Mouse (Mus musculus) cortical plate, adult 2 months (tissue): ENCODE measurements around the gene Gm49630. TPM values are rescaled to one million over a fixed set of nuclear protein-coding genes. Genes with fewer than 3 reads are reported as not detected.
"Not testable (repeated sequence)": the region's sequence is repeated elsewhere in the genome, so short reads cannot be mapped to it uniquely, and the experiment has no call there.

Experiments
- H3K27ac ChIP-seq: fragments of 200-500 bp; 2 replicates; pipeline ENCODE4 v1.5.1; 2012; ENCODE audit warnings: low read length, control low read depth, inconsistent platforms; ENCODE audit not compliant: insufficient read depth
- H3K4me1 ChIP-seq: fragments of 200-500 bp; 2 replicates; pipeline ENCODE4 v1.6.1; 2011; ENCODE audit warnings: low read length; ENCODE audit not compliant: control insufficient read depth, insufficient read depth
- H3K4me3 ChIP-seq: fragments of 200-500 bp; 2 replicates; pipeline ENCODE4 v1.5.1; 2011; ENCODE audit warnings: mild to moderate bottlenecking, low read length, control low read depth; ENCODE audit not compliant: insufficient read depth
- CTCF ChIP-seq: fragments of 200-500 bp; IDR thresholded peaks from 2 replicates; pipeline ENCODE4 v1.5.1; 2011; ENCODE audit warnings: mild to moderate bottlenecking, control low read depth, low read length; ENCODE audit not compliant: insufficient read depth; ENCODE audit errors: extremely low read depth
- polyA plus RNA-seq: library from polyadenylated mRNA; depleted of rRNA; stranded (reverse); fragments of >200 nt; gene quantifications from 2 replicates; pipeline ENCODE4 v1.2.3, GENCODE M21; 2012; rRNA removed

The Gm49630 gene
- polyA plus RNA-seq, 1 experiment, result not detected

DNA sequence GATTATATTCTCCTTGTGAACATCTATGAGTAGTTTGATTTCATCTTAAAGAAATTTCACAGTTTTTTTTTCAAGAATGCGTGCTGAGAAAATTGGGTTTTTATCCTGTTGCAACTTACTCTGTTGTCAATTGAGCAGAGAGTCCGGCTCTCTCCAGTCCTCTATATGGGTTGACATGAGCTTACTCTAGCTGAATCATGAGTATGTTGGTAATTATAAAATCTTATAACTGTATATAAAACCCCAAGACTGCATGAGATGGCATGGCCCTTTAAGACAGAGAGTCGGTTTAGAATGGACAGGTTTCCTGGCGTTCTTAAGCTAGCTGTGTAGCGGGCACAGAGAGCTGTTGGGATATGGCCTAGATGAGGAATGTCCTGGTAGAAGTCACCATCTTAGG lies 47.4 kb downstream of the Gm49630 start, which contains the start of gene Tcp10a:
Gene Tcp10a (plus strand): TSS at position 301 of the 400 bp plus-strand sequence.
- not testable (repeated sequence) for H3K4me1 ChIP-seq, H3K27ac ChIP-seq, H3K4me3 ChIP-seq

DNA sequence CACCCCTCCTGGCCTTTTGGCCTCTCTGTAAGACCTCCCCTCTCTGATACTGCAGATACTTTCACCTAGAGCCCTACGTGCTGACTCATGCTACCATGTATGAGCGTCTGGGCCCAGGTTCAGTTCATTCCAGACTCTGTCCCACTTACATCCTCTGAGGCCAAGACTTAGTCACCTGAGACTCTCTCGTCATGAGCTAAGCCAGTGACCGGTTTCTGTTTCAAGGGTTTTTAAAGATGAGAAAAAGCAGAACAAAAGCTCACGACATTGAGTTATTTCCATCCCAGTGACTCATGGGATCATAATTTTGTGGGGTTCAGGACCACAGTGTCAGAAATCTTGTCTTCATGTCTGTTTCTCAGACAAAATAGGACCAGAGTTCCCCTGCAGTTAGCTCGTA lies 52.0 kb downstream of the Gm49630 start:
- not testable (repeated sequence) for H3K27ac ChIP-seq, H3K4me1 ChIP-seq, H3K4me3 ChIP-seq

DNA sequence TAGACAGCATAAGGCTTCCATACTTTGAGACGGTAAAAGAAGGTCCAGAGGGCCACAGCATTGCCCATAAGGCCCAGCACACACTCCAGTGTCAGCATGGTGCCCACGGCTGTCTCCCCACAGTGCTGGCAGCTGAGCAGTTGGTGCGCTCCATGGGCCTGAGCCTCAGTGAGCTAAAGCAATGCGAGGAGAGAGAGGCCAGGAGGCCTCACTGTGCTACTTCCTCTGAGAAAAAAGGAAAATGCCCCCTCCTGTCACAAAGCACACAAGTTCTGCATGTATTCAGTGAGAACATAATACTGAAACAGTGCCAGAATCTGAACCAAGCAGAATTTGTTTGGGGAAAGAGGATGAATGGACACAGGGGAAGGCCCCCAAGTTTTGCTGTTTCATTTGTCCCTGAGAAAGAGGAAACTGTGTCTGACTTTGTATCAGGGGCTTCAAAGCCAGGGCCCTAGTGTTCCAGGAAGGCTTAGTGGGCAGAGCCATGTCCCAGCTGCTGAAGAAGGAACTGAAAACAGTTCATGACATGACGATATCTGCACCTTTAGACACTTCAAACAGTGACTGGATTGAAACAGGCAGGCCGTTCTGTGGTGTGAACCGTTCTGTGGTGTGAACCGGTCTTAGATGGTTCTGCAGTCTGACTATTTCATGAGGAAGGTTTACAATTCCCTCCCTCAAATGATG lies 55.9 kb downstream of the Gm49630 start:
- H3K27ac ChIP-seq, H3K4me1 ChIP-seq, H3K4me3 ChIP-seq: not testable (repeated sequence)

DNA sequence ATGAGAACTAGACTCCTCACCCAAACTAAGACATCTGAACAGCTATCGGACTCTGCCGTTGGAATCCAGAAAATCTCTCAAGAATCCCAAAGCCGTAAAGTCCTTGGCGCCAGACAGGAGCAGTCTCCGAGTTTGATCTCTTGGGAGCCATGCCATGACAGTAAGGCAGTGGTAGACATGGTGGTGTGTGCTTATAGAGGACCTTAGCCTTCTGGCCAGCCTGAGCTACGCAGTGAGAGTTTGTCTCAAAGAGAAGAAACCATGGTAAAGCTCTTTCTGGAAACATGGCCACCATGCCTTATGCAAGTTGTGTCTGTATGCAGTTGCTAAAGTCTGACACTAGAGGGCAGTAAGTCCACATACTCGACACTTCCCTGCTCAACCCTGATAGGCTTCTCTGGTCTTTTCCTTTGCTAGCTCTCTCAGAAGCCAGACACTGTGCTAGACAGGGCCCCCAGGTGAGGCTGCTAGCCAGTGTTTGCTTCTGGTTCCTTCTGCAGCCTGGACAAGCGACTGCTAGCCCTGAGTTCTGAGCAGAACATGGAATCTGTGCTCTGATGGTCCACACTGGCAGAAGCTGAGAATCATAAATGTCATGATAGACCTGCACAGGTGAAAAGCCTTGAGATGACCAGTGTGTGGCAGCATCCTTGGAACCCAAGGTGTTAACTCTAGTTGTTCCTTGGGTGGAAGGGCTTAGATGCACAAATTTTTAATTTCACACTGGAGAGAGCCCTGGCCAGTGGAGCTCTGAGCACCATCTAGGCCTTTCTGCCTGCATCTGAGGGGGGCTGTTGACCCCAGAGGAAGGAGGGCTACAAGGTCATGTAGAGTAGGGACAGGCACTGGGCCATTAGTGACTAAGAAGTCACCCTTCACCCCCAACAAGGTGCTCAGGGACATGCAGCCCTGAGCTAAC lies 65.2 kb downstream of the Gm49630 start:
- H3K4me3 ChIP-seq, H3K4me1 ChIP-seq, H3K27ac ChIP-seq: not testable (repeated sequence)
- peak; percentile 41 for TF ChIP-seq CTCF

Other genes starting within 250 kb of the Gm49630 start
- gene Rps6ka2, start 201.9 kb downstream of the Gm49630 start, polyA plus RNA-seq, result 45.2 and 48.3 TPM in 2 replicates
- 0.06 TPM in 1 of 2 replicates, not detected in the other for gene Tcp10a, start 47.3 kb downstream of the Gm49630 start, polyA plus RNA-seq
- not detected in 2 replicates for gene Ttll2, start 19.3 kb downstream of the Gm49630 start, polyA plus RNA-seq
- gene Unc93a2, start 13.5 kb upstream of the Gm49630 start, polyA plus RNA-seq, result not detected in 2 replicates